Mouse (Mus musculus) ES-Bruce4 (cell line): ENCODE data around the gene Pls1. TPM values are rescaled to one million over a fixed set of nuclear protein-coding genes. Genes with fewer than 3 reads are reported as not detected.

Source experiments
- H3K27ac ChIP-seq: 2 replicates; pipeline ENCODE4 v1.5.1; 2012; ENCODE audit warnings: low read length, inconsistent platforms; ENCODE audit not compliant: insufficient read depth
- H3K27me3 ChIP-seq: 2 replicates; pipeline ENCODE4 v1.6.1; 2012; ENCODE audit warnings: mild to moderate bottlenecking, low read length, inconsistent platforms; ENCODE audit not compliant: control insufficient read depth, poor library complexity, insufficient read depth, severe bottlenecking
- H3K36me3 ChIP-seq: 2 replicates; pipeline ENCODE4 v1.6.1; 2012; ENCODE audit warnings: inconsistent platforms, mild to moderate bottlenecking, low read length, moderate library complexity; ENCODE audit not compliant: control insufficient read depth, poor library complexity, insufficient read depth, severe bottlenecking
- H3K4me1 ChIP-seq: one replicate; pipeline ENCODE4 v1.8.1; 2011; ENCODE audit warnings: low read length; ENCODE audit not compliant: control insufficient read depth, insufficient read depth
- H3K4me3 ChIP-seq: 2 replicates; pipeline ENCODE4 v1.5.1; 2011; ENCODE audit warnings: low read depth, mild to moderate bottlenecking, low read length
- H3K9ac ChIP-seq: 2 replicates; pipeline ENCODE4 v1.6.1; 2012; ENCODE audit warnings: low read depth, mild to moderate bottlenecking, inconsistent platforms; ENCODE audit not compliant: poor library complexity, severe bottlenecking
- H3K9me3 ChIP-seq: replicated peaks from 2 replicates; pipeline ENCODE4 v1.6.1; 2012; ENCODE audit warnings: mild to moderate bottlenecking, low read length, inconsistent platforms; ENCODE audit not compliant: control insufficient read depth, poor library complexity, insufficient read depth, severe bottlenecking
- CTCF ChIP-seq: IDR thresholded peaks from one replicate; pipeline ENCODE4 v1.8.1; 2011; ENCODE audit warnings: low read depth, low read length
- EP300 ChIP-seq: IDR thresholded peaks from 2 replicates; pipeline ENCODE4 v1.6.1; 2011; ENCODE audit warnings: low read depth, low read length; ENCODE audit not compliant: insufficient read depth
- POLR2A ChIP-seq: IDR thresholded peaks from one replicate; pipeline ENCODE4 v1.8.1; 2011; ENCODE audit warnings: low read length; ENCODE audit not compliant: insufficient read depth
- polyA plus RNA-seq: library from polyadenylated mRNA; stranded (reverse); fragments of >200 nt; gene quantifications from 2 replicates; pipeline ENCODE4 v1.2.4, GENCODE M21; 2011; ENCODE audit warnings: low read depth; ENCODE audit not compliant: missing spikeins, insufficient read depth, insufficient read length

Gene Pls1
- polyA plus RNA-seq, 1 experiment, result 5.9 TPM

DNA sequence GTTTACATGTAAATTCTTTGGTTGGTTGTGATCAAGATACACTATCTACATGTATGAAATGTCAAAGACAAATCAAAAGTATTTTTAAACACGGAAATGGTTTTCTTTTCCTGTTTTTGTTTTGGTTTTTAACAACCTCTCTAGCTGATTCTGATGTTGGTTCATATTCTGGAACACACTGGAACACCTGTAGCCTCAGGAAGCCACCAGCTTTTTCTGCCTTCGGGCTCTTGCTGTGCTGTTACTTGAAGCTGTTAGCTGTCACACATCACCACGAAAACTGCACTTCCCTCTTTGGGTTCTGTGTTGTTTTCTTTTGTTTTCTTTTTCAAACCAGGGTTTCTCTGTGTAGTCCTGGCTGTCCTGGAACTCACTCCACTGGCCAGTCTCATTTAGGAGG, 10.3 kb downstream of the Pls1 start:
- H3K27me3 ChIP-seq, result no peaks in the 10 kb centered on the region
- no peaks in the 10 kb centered on the region for H3K36me3 ChIP-seq
- no peaks in the 10 kb centered on the region for H3K4me1 ChIP-seq
- H3K9ac ChIP-seq, result no peak overlapping the region
- TF ChIP-seq EP300, result no peak
- TF ChIP-seq POLR2A, result no peak
- TF ChIP-seq CTCF, result no peak
- H3K9me3 ChIP-seq, result no peaks in the 10 kb centered on the region
- no peak overlapping the region for H3K4me3 ChIP-seq
- no peak overlapping the region for H3K27ac ChIP-seq

DNA sequence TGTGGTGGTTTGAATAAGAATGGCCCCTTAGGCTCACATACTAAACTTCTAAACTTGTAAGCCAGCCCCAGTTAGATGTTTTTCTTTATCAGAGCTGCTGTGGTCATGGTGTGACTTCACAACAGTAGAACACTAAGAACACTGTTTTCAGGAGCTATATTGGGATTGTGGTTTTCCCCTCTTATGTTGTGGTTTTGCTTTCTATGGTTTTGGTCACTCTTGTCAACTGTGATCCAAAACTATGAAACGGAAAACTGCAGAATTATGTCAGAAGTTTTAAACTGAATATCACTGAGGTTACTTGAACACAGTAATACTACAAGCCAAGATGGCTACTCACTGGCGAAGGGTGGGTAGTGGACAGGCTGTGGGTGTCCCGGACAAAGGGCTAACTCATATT, 12.4 kb downstream of the Pls1 start:
- Histone ChIP-seq H3K9me3 (no peaks in the 10 kb centered on the region), H3K4me1 (no peaks in the 10 kb centered on the region)

DNA sequence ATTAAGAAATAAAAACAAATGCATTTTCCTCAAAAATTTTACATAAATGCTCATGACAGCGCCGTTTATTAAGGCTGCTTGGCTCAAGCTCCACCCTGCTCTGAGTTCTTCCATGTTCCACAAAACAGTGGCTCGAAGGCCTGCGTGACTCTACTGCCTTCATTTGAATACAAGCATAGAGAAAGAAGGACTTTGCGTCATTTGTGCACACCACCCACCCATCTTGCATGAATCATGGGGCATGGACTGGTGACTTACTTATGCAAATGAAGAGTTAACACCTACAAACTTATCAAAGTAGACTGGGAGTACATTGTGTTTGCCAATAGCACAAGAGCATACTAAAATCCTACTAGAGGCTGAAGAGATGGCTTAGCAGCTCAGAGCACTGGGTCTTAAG, 17.5 kb downstream of the Pls1 start:
- Histone ChIP-seq H3K36me3 (no peaks in the 10 kb centered on the region), H3K27ac (no peak overlapping the region), H3K4me1 (no peaks in the 10 kb centered on the region), H3K9ac (no peak overlapping the region), H3K9me3 (no peaks in the 10 kb centered on the region), H3K27me3 (no peaks in the 10 kb centered on the region), H3K4me3 (no peak overlapping the region)
- TF ChIP-seq EP300 (no peak), CTCF (no peak), POLR2A (no peak)

More for the DNA sequence above, 12.4 kb downstream of the Pls1 start:
- H3K4me3 ChIP-seq, result no peak overlapping the region
- no peaks in the 10 kb centered on the region for H3K27me3 ChIP-seq
- no peak overlapping the region for H3K9ac ChIP-seq
- TF ChIP-seq POLR2A (no peak), CTCF (no peak), EP300 (no peak)
- no peaks in the 10 kb centered on the region for H3K36me3 ChIP-seq
- H3K27ac ChIP-seq, result no peak overlapping the region

DNA sequence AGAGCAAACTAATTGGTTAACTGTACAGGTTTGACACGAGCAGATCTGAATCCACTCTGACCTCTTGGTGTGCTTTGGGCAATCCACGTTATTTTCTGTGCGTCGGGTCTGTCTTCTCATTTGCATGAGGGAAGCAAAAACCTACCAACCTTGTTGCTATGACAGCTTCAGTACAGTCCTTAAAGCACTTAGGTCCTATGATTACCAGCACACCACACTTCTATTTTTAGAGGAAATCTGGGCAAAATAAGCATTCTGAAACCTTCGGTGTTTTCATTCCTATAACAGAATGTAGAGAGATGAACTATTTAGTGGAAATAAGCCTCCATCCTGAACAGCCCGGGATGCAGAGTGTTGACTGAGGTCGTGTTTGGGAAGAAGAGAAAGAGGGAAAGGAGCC, 22.6 kb downstream of the Pls1 start:
- TF ChIP-seq POLR2A, result no peak
- no peak for TF ChIP-seq CTCF
- no peak for TF ChIP-seq EP300
- Histone ChIP-seq H3K9me3 (no peaks in the 10 kb centered on the region), H3K27ac (no peak overlapping the region), H3K27me3 (no peaks in the 10 kb centered on the region), H3K36me3 (no peaks in the 10 kb centered on the region), H3K4me3 (no peak overlapping the region), H3K9ac (no peak overlapping the region), H3K4me1 (no peaks in the 10 kb centered on the region)

DNA sequence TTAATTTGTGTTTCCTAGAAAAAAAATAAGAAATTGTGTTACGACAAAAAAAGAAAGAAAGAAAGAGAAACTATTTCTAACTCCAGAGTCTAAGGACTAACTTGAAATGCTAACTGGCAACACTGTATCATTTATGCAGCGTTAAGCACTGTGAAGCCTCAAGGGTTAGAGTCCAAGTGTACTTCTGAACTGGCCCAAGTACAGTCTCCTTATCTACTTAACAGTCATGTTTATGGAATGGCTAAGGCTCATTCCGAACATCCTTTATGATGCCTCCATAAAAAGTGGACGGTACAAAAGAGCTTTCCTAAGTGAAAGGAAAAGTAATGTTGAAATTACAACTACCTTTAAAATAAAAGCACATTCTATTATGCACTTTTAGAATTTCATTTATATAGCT, 29.4 kb downstream of the Pls1 start:
- H3K9me3 ChIP-seq, result no peaks in the 10 kb centered on the region
- no peaks in the 10 kb centered on the region for H3K4me1 ChIP-seq
- no peak overlapping the region for H3K4me3 ChIP-seq
- H3K27ac ChIP-seq, result no peak overlapping the region
- no peaks in the 10 kb centered on the region for H3K36me3 ChIP-seq
- no peaks in the 10 kb centered on the region for H3K27me3 ChIP-seq
- no peak for TF ChIP-seq POLR2A
- no peak for TF ChIP-seq CTCF
- no peak for TF ChIP-seq EP300
- no peak overlapping the region for H3K9ac ChIP-seq

DNA sequence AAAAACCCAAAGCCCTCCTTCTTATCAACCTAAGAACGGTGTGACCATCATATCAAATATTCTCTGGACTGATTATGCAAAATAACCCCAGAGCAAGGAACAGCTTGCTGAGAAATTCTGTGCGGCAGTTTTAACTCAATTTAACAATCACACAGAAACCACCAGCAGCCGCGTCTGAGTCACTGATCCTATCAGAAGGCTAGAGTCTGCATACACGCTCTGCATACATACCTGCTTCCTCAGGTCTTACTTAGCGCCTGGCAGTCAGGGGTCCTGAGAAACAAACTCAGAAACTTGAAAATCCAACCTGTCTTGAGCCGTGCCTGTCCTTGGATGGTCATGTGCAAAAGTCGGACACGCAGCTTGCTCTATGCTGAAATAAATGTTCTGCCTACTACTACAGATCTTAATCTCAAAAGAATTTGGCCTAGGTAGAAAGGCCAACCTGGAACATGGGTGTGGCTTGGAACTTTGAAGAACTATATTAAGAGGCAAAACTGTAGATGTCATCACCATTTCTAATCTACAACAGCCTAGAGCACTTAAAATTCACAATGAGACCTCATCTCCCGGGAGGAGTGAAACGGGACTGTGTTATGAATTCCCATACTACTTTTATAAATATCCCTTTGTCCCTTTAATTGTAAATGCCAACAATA, 30.0 kb downstream of the Pls1 start:
- Histone ChIP-seq H3K4me1 (no peaks in the 10 kb centered on the region), H3K36me3 (no peaks in the 10 kb centered on the region), H3K27ac (no peak overlapping the region), H3K4me3 (no peak overlapping the region), H3K27me3 (no peaks in the 10 kb centered on the region), H3K9ac (no peak overlapping the region), H3K9me3 (no peaks in the 10 kb centered on the region)
- TF ChIP-seq POLR2A, result no peak
- TF ChIP-seq CTCF, result no peak
